Mouse (Mus musculus) liver, embryonic 15.5 days (tissue): ENCODE results near the gene Zfp142. TPM values are rescaled to one million over a fixed set of nuclear protein-coding genes. Genes with fewer than 3 reads are reported as not detected.

Experiments used
- ATAC-seq: fragments of 200-750 bp; cut with Nextera tagmentation; 2 replicates; pipeline ENCODE4 v1.8.0; 2017; ENCODE audit warnings: moderate number of reproducible peaks, mild to moderate bottlenecking, moderate library complexity; ENCODE audit not compliant: insufficient read depth
- H3K27ac ChIP-seq: fragments of 300-500 bp; sonication (generic); replicated peaks from 2 replicates; pipeline ENCODE4 v1.5.1; 2015; ENCODE audit warnings: mild to moderate bottlenecking, inconsistent platforms
- H3K27me3 ChIP-seq: fragments of 300-500 bp; sonication (generic); 2 replicates; pipeline ENCODE4 v1.6.1; 2015; ENCODE audit warnings: mild to moderate bottlenecking, inconsistent platforms
- H3K36me3 ChIP-seq: fragments of 300-500 bp; sonication (generic); replicated peaks from 2 replicates; pipeline ENCODE4 v1.6.1; 2015; ENCODE audit warnings: moderate library complexity, mild to moderate bottlenecking, inconsistent platforms
- H3K4me1 ChIP-seq: fragments of 300-500 bp; sonication (generic); replicated peaks from 2 replicates; pipeline ENCODE4 v1.6.1; 2015; ENCODE audit warnings: inconsistent platforms
- H3K4me2 ChIP-seq: fragments of 300-500 bp; sonication (generic); 2 replicates; pipeline ENCODE4 v1.6.1; 2015; ENCODE audit warnings: moderate library complexity, mild to moderate bottlenecking, inconsistent platforms
- H3K4me3 ChIP-seq: fragments of 300-500 bp; sonication (generic); replicated peaks from 2 replicates; pipeline ENCODE4 v1.5.1; 2015; ENCODE audit warnings: mild to moderate bottlenecking, inconsistent platforms
- H3K9ac ChIP-seq: fragments of 300-500 bp; sonication (generic); 2 replicates; pipeline ENCODE4 v1.6.1; 2015; ENCODE audit warnings: moderate library complexity, mild to moderate bottlenecking, inconsistent platforms
- H3K9me3 ChIP-seq: fragments of 300-500 bp; sonication (generic); replicated peaks from 2 replicates; pipeline ENCODE4 v1.6.1; 2016; ENCODE audit warnings: inconsistent platforms
- WGBS: fragments of 180-500 bp; shearing (Covaris S2); methylation state at CpG from one replicate; pipeline ENCODE4 v1.1.7; 2015; ENCODE audit warnings: mixed read lengths; ENCODE audit not compliant: insufficient replicate concordance; 5-methylcytosine and 5-hydroxymethylcytosine counted together
- polyA plus RNA-seq: library from polyadenylated mRNA; unstranded; fragments of >200 nt; fragmentation: Nextera tagmentation; extraction: Ambion mirVana; gene quantifications from 2 replicates; pipeline ENCODE4 v1.2.1, GENCODE M21; 2015

The Zfp142 gene
- polyA plus RNA-seq = 1.9 and 2.0 TPM in 2 replicates

DNA sequence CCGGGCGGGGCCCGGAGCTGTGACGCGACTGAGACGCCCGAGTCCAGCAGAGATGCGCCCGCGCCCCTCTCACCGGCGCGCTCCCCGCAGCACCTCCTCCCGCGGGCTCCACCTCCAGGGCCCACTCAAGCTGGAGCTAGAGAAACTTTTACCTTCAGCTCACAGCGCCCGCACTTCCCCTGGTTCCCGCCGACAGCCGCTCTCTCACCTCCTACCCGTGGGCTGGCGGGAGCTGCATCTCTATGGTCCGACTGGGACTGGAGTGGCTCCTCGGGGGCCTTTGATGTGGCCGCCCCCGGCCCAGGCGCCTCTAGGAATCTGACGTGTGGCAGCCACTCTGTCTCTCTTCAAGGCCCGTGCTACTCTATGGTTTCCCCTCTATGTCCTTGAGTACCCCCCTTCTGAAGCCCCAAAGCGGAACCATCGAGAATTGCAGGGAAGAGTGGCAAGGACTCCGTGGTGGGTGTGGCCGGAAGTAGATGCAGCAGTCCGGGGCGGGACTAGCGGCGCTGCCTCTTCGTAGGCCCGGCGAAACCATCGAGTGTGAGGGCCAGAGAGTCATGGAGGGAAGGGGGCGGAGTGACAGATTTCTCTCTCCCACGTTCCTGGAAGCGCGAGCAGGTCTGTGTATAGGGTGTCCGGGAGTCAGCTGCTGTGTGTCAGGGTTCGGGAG, at the start of gene Zfp142, which contains the start of gene Bcs1l:
Zfp142 (minus strand) TSS at position 474 of the 673 bp plus-strand sequence.
Bcs1l (plus strand) TSS at position 517 of the 673 bp plus-strand sequence.
- under 1% methylated on average over 48 of the region's 48 CpGs for WGBS
- Histone ChIP-seq H3K4me2 (peak within 1 kb of the TSS; percentile 97), H3K9ac (peak within 1 kb of the TSS; percentile 69), H3K27me3 (no peaks in the 10 kb centered on the region), H3K4me3 (peak within 1 kb of the TSS; percentile 79), H3K36me3 (peaks cover 33% of the 10 kb centered on the region), H3K27ac (peak within 1 kb of the TSS; percentile 89), H3K4me1 (peaks cover 42% of the 10 kb centered on the region), H3K9me3 (no peaks in the 10 kb centered on the region)
- peak; percentile 95 for ATAC-seq

DNA sequence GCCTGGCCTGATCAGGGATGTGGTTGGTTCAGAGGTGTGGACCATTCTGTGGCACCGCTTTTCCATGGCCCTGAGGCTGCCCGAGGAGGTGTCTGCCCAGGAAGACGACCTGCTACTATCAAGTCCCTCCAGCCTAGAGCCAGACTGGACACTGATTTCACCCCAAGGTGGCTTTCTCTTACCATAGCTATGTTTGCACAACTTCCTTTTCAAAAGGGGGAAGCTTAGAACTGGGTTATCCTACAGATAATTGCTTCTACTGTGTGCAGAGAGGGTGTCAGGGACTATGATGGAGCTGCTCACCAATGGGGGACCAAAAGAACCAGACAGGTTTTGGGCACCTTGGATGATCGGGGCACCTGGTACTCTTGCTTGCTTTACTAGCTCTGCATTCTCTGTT, 44.7 kb upstream of the Zfp142 start:
- WGBS = 47% methylated on average over 4 of the region's 4 CpGs
- H3K4me1 ChIP-seq = no peaks in the 10 kb centered on the region
- no peak overlapping the region for H3K27ac ChIP-seq
- no peaks in the 10 kb centered on the region for H3K9me3 ChIP-seq
- no peak overlapping the region for H3K4me3 ChIP-seq
- H3K36me3 ChIP-seq = no peaks in the 10 kb centered on the region
- no peak overlapping the region for H3K4me2 ChIP-seq
- H3K9ac ChIP-seq = no peak overlapping the region
- no peaks in the 10 kb centered on the region for H3K27me3 ChIP-seq
- ATAC-seq = no peak

DNA sequence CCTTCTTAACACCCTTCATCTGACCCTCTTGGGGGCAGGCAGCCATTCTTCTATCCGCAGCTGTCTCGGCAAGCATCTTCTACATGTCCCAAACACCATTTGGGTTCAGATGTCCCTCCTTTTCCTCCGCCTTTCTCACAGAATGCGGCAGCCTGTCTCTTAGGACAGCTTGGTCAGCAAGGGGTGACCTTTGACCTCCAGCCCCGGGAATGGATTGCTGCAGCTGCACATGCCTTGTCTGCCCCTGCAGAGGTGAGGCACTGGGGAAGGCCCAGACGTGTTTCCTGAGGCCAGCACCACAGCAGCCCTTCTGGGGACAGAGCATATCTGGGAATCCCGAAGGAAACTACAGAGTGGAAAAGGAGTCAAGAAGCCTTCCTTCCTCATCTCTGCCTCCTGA, 40.0 kb upstream of the Zfp142 start:
- no peaks in the 10 kb centered on the region for H3K27me3 ChIP-seq
- no peak for ATAC-seq
- no peak overlapping the region for H3K4me3 ChIP-seq
- WGBS = 52% methylated on average over 7 of the region's 7 CpGs
- no peak overlapping the region for H3K9ac ChIP-seq
- H3K27ac ChIP-seq = no peak overlapping the region
- no peaks in the 10 kb centered on the region for H3K9me3 ChIP-seq
- no peaks in the 10 kb centered on the region for H3K36me3 ChIP-seq
- H3K4me1 ChIP-seq = no peaks in the 10 kb centered on the region
- H3K4me2 ChIP-seq = no peak overlapping the region

DNA sequence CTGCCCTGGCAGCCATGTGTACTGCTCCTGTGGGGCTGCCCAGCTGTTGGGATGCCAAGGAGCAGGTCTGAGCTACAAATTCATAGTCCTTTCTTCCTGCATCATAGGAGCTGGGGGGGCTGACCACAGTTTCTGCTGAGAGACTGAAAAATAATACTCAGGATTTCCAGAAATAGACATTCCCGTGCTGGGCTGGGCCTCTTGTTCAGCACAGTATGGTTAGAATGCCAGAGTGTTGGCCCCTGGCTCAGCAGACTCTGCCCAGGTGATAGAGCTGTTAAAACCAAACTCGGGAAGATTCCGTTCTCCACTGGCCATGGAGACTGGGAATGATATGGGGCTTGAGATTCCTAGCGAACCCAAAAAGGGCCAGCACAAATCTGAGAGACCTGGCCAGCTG, 38.0 kb upstream of the Zfp142 start:
- H3K4me1 ChIP-seq = no peaks in the 10 kb centered on the region
- no peak overlapping the region for H3K4me3 ChIP-seq
- H3K27ac ChIP-seq = no peak overlapping the region
- no peak for ATAC-seq
- H3K9me3 ChIP-seq = no peaks in the 10 kb centered on the region
- no peaks in the 10 kb centered on the region for H3K36me3 ChIP-seq
- H3K4me2 ChIP-seq = no peak overlapping the region
- 60% methylated on average over 4 of the region's 4 CpGs for WGBS
- no peaks in the 10 kb centered on the region for H3K27me3 ChIP-seq
- H3K9ac ChIP-seq = no peak overlapping the region

DNA sequence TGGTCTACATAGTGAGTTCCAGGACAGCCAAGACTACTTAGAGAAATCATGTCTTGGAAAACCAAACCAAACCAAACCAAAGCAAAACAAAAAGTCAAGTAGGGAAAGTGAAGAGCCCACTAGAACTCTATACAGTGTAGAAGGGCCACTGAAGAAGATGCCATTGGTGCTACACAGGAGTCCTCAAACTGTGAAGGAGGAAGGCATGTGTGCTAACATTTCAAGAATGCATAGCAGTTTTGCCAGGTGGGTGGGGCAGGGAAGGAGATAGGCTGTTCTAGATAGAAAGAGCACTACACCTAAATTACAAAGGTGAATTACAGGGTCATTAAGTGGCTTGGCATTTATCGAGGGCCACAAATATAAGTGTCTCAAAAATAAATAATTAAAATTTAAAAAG, 36.1 kb upstream of the Zfp142 start:
- no peaks in the 10 kb centered on the region for H3K27me3 ChIP-seq
- no peaks in the 10 kb centered on the region for H3K36me3 ChIP-seq
- H3K4me2 ChIP-seq = no peak overlapping the region
- no peak overlapping the region for H3K9ac ChIP-seq
- H3K4me1 ChIP-seq = no peaks in the 10 kb centered on the region
- H3K9me3 ChIP-seq = no peaks in the 10 kb centered on the region
- WGBS = 61% methylated on average over 1 of the region's 1 CpGs
- H3K4me3 ChIP-seq = no peak overlapping the region
- H3K27ac ChIP-seq = no peak overlapping the region
- ATAC-seq = no peak

DNA sequence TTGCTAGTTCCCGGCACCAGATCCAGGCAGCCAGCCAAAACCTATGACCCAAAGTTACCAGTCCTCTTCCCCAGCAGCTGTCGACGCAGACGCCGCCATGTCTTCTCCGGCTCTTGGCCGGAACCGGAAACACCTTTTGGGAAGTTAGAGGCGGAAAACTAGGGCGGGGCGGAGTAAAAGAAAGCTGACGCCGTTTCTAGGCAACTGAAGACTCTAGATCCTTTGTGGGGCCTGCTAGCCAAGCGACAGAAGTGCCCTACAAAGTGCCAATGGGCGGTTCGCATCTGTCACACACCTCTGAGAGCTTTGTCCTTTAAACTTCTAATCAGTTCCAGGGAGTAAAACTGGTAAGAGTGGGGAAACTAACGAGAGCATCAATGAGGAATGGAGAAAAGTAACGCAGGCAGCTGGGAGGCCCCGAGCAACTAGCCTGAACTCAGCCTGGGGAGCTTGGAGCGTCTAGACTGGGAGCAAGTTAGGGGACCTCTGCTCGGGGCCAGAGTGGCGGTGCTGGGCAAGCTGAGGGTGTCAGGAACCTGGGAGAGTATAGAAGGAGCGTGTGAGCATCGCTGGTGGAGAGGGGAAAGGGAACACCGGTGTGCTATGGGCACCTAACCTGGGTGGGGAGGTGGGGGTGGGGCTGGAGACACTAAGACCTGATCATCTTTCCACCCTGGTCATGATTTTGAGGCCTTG, 13.4 kb upstream of the Zfp142 start, which contains the start of the genes Rnf25 and Stk36:
Rnf25 (minus strand) TSS at position 131 of the 696 bp plus-strand sequence.
Stk36 (plus strand) TSS at position 179 of the 696 bp plus-strand sequence.
- ATAC-seq = peak; percentile 82
- 16% methylated on average over 25 of the region's 25 CpGs for WGBS
- Histone ChIP-seq H3K27me3 (no peaks in the 10 kb centered on the region), H3K27ac (0 out of 2 replicates have a peak within 1 kb of the TSS, but pooled peaks have one; percentile 24), H3K4me2 (peak within 1 kb of the TSS; percentile 86), H3K9me3 (no peaks in the 10 kb centered on the region), H3K4me3 (peak within 1 kb of the TSS; percentile 78), H3K9ac (peak within 1 kb of the TSS; percentile 74), H3K36me3 (peaks cover 19% of the 10 kb centered on the region), H3K4me1 (peaks cover 18% of the 10 kb centered on the region)

DNA sequence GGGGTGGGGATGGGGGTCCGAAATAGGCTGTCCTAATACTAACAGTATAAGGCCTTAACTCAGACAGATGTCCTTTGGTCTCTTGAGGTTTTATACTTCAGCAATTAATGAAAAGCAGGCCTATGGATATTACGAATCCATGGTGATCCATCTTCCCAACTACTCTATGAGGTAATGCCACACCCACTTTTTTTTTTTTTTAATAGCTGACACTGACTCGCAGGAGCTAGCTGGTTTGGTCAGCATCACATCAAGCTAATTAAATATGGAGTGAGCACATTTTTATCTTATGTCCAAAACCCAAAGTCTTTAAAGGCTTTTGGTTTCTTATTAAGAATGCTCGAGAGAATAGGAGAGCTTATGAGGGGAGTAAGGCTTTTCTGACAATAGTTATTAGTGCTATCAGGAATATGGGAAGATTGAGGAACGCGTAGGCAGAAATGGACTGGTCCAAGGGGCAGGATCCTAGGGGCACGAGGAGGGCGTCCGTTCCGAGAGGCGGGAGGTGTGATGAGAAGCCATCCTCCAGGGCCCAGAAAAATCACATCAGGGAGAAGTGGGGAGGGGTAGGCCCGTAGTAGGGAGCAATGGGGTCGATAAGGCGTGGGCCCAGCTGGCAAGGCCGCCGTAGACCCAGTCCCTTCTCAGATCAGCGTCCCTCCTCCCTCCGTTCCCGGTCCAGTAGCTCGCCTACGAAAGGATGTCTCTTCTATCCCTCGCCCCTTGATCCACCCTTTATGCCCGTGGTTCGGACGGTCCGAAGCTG, 12.6 kb upstream of the Zfp142 start:
- 7% methylated on average over 26 of the region's 26 CpGs for WGBS
- Histone ChIP-seq H3K4me1 (peaks cover 18% of the 10 kb centered on the region), H3K4me2 (peak overlapping the region; percentile 86), H3K27ac (0 out of 2 replicates have a peak overlapping the region, but pooled peaks have one; percentile 24), H3K4me3 (peak overlapping the region; percentile 78), H3K36me3 (peaks cover 23% of the 10 kb centered on the region), H3K9me3 (no peaks in the 10 kb centered on the region), H3K9ac (peak overlapping the region; percentile 74), H3K27me3 (no peaks in the 10 kb centered on the region)
- peak; percentile 57 for ATAC-seq

DNA sequence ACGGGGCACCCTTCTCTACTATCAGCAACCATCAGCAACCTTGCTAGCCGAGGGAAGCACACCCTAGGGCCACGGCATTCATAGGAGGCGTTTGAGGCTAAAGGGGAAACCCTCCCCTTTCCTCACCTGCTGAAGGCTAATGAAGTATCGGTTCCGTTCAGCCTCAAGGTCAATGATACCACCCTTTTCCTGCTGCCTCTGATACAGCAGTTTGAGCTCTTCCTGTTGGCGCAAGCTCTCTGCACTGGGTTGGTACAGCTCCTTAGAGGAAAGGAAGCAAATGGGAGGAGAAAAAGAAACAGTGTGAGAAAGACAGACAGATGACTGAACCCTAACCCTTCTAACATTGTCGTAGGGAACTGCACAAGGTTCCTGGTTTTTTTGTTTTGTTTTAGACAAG, 6.4 kb upstream of the Zfp142 start:
- no peak overlapping the region for H3K9ac ChIP-seq
- H3K4me2 ChIP-seq = no peak overlapping the region
- no peaks in the 10 kb centered on the region for H3K27me3 ChIP-seq
- peaks cover 78% of the 10 kb centered on the region for H3K36me3 ChIP-seq
- H3K27ac ChIP-seq = no peak overlapping the region
- H3K4me1 ChIP-seq = peaks cover 8% of the 10 kb centered on the region
- no peaks in the 10 kb centered on the region for H3K9me3 ChIP-seq
- 48% methylated on average over 8 of the region's 8 CpGs for WGBS
- ATAC-seq = no peak
- no peak overlapping the region for H3K4me3 ChIP-seq

DNA sequence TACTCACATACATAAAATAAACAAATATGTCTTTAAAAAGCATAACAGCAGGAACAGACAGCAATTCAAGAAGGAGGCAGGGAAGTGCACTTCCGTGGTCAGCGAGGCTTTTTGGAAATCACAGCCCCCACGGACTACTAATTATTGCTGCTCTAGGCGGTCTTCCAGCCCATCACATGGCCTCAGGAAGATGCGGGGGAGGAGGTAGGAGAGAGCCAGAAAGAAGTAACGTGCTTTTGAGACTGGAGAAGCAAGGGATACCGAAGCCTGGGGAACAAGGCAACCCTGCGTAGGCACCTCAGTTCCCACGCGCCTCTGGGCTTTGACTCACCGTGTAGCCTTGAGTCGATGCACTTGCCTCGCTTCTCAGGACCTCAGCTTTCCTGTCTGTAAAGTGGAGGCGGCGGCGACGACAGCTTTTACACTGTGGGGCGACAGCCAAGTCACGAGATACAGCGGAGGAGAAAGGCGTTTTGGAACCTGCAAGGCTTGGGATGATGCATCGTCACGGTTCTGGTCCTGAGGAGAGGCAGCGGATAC, 743 bp downstream of the Zfp142 start:
- H3K36me3 ChIP-seq = peaks cover 35% of the 10 kb centered on the region

DNA sequence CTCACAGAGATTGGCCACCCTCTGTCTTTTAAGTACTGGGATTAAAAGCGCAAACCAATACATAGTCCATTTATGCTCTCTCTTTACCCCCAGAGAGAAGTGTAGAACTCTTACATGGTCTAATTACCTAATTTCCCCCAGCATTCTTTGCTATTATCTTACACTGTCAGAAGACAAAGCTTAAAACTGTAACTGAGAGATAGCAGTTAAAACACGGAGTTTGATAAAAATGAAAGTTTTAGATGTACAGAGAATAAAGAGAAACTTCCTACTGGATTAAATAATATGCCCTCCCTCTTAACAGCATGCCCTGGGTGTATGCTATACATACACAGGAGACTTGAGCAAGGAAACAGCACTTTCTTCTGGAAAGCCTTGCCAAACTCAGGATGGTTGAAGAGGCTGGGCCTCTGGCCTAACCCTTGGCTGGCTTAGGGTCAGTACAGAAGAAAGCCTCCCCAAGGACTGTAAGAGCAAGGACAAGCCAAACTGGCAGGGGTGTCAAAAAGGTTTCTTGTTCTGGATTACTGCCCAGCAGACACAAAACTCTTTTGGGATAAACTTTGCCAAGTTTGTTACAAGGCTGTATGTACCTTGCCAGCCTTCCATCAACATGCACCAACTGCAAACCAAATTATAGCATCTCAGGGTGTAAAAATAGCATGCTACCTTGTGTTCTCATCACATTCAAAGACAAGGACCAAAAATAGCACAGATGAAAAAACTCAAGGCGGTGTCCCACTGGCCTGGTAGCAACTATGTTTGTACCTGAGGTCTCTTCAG, 3.2 kb downstream of the Zfp142 start:
- no peaks in the 10 kb centered on the region for H3K27me3 ChIP-seq
- no peak overlapping the region for H3K4me2 ChIP-seq
- H3K27ac ChIP-seq = peak overlapping the region; percentile 15; the same call in 1 of the 2 replicates
- no peak overlapping the region for H3K9ac ChIP-seq
- ATAC-seq = no peak
- no peaks in the 10 kb centered on the region for H3K9me3 ChIP-seq
- H3K36me3 ChIP-seq = peaks cover 20% of the 10 kb centered on the region
- peaks cover 42% of the 10 kb centered on the region for H3K4me1 ChIP-seq
- WGBS = 65% methylated on average over 3 of the region's 3 CpGs
- no peak overlapping the region for H3K4me3 ChIP-seq

More for the DNA sequence above, 743 bp downstream of the Zfp142 start:
- Histone ChIP-seq H3K27ac (peak overlapping the region; percentile 89), H3K4me3 (peak overlapping the region; percentile 79), H3K9ac (peak overlapping the region; percentile 69), H3K9me3 (no peaks in the 10 kb centered on the region), H3K4me2 (peak overlapping the region; percentile 97), H3K27me3 (no peaks in the 10 kb centered on the region), H3K4me1 (peaks cover 42% of the 10 kb centered on the region)
- no peak for ATAC-seq
- WGBS = under 1% methylated on average over 24 of the region's 24 CpGs
